Mouse (Mus musculus) heart, adult 2 months (tissue): ENCODE results near the gene Tnfsfm13.

Experiments
- CTCF ChIP-seq: fragments of 200-600 bp; IDR thresholded peaks from 2 replicates; pipeline ENCODE4 v1.8.1; 2022; ENCODE audit warnings: antibody characterized with exemption, mild to moderate bottlenecking, moderate library complexity
- EP300 ChIP-seq: fragments of 200-500 bp; IDR thresholded peaks from 2 replicates; pipeline ENCODE4 v1.6.1; 2011; ENCODE audit warnings: low read depth, low read length, control low read depth; ENCODE audit not compliant: insufficient read depth
- POLR2A ChIP-seq: fragments of 200-500 bp; IDR thresholded peaks from 2 replicates; pipeline ENCODE4 v1.6.1; 2011; ENCODE audit warnings: mild to moderate bottlenecking, low read depth, low read length, control low read depth; ENCODE audit not compliant: insufficient read depth

GRCm38 (mm10) chr11:69684936-69685335, 11.0 kb downstream of the Tnfsfm13 start:
- TF ChIP-seq CTCF (no peak), POLR2A (no peak), EP300 (no peak)
